Mouse (Mus musculus) midbrain, embryonic 15.5 days (tissue): ENCODE data around the gene Eomes. TPM values are rescaled to one million over a fixed set of nuclear protein-coding genes. Genes with fewer than 3 reads are reported as not detected.
A peak's percentile ranks its signal among the peaks of the same experiment; 100 is the strongest.

Source experiments
- ATAC-seq: fragments of 200-750 bp; cut with Nextera tagmentation; replicated peaks from 2 replicates; pipeline ENCODE4 v1.8.0; 2017; ENCODE audit warnings: moderate TSS enrichment
- H3K27ac ChIP-seq: fragments of 300-500 bp; sonication (generic); 2 replicates; pipeline ENCODE4 v1.5.1; 2015; ENCODE audit warnings: mild to moderate bottlenecking, inconsistent platforms
- H3K27me3 ChIP-seq: fragments of 300-500 bp; sonication (generic); replicated peaks from 2 replicates; pipeline ENCODE4 v1.6.1; 2015; ENCODE audit warnings: inconsistent platforms
- H3K36me3 ChIP-seq: fragments of 300-500 bp; sonication (generic); replicated peaks from 2 replicates; pipeline ENCODE4 v1.6.1; 2015; ENCODE audit warnings: inconsistent platforms
- H3K4me1 ChIP-seq: fragments of 300-500 bp; sonication (generic); 2 replicates; pipeline ENCODE4 v1.6.1; 2015; ENCODE audit warnings: inconsistent platforms
- H3K4me2 ChIP-seq: fragments of 300-500 bp; sonication (generic); 2 replicates; pipeline ENCODE4 v1.6.1; 2015; ENCODE audit warnings: inconsistent platforms, mild to moderate bottlenecking, moderate library complexity
- H3K4me3 ChIP-seq: fragments of 300-500 bp; sonication (generic); 2 replicates; pipeline ENCODE4 v1.5.1; 2015; ENCODE audit warnings: mild to moderate bottlenecking, inconsistent platforms
- H3K9ac ChIP-seq: fragments of 300-500 bp; sonication (generic); 2 replicates; pipeline ENCODE4 v1.6.1; 2015; ENCODE audit warnings: mild to moderate bottlenecking, inconsistent platforms
- H3K9me3 ChIP-seq: fragments of 300-500 bp; sonication (generic); 2 replicates; pipeline ENCODE4 v1.6.1; 2016; ENCODE audit warnings: inconsistent platforms
- WGBS: fragments of 180-500 bp; shearing (Covaris S2); methylation state at CpG from one replicate; pipeline ENCODE4 v1.1.7; 2015; ENCODE audit warnings: mixed read lengths; 5-methylcytosine and 5-hydroxymethylcytosine counted together
- polyA plus RNA-seq: library from polyadenylated mRNA; unstranded; fragments of >200 nt; fragmentation: Nextera tagmentation; extraction: Ambion mirVana; gene quantifications from 2 replicates; pipeline ENCODE4 v1.2.1, GENCODE M21; 2015

Eomes gene
- 1.6 and 3.0 TPM in 2 replicates for polyA plus RNA-seq

DNA sequence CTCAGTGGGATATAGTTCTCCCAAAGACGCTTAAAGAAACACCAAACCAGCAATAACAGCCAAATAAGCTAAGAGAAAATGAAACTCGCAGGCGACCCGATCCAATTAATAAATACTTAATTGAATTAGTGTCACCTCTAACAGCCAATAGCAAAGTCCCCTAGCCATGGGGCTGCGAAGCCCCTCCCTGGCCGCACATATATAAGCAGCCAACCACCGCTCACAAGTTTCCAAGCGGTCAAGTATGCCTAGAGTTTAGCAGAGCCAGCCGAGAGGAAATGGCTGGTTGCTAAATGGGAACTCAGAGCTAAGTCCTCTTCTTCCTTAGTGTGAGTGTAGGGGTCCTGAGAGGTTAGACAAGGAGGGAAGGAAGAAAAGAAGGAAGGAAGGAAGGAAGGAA lies at the start of gene Eomes:
Gene Eomes (plus strand): TSS at position 252 of the 400 bp plus-strand sequence.
- no peak for ATAC-seq
- Histone ChIP-seq H3K4me1 (peaks cover 32% of the 10 kb centered on the region), H3K4me3 (peak within 1 kb of the TSS; percentile 33), H3K9me3 (no peaks in the 10 kb centered on the region), H3K9ac (no peak within 1 kb of the TSS; the same call in 1 of the 2 replicates), H3K27me3 (peaks cover 64% of the 10 kb centered on the region), H3K4me2 (peak within 1 kb of the TSS; percentile 52), H3K36me3 (no peaks in the 10 kb centered on the region), H3K27ac (no peak within 1 kb of the TSS)
- WGBS: under 1% methylated on average over 9 of the region's 9 CpGs

GRCm38 (mm10) chr9:118444809-118445208 lies 33.2 kb upstream of the Eomes start:
- no peak overlapping the region for H3K9ac ChIP-seq
- H3K9me3 ChIP-seq: no peaks in the 10 kb centered on the region
- H3K4me1 ChIP-seq: 0 out of 2 replicates have a peak, but pooled peaks cover 2% of the 10 kb centered on the region
- H3K27ac ChIP-seq: no peak overlapping the region
- H3K36me3 ChIP-seq: no peaks in the 10 kb centered on the region
- H3K4me3 ChIP-seq: no peak overlapping the region
- H3K4me2 ChIP-seq: no peak overlapping the region
- WGBS: 35% methylated on average over 9 of the region's 9 CpGs
- ATAC-seq: no peak
- H3K27me3 ChIP-seq: no peaks in the 10 kb centered on the region

GRCm38 (mm10) chr9:118449336-118449735 lies 28.7 kb upstream of the Eomes start:
- H3K4me1 ChIP-seq: 0 out of 2 replicates have a peak, but pooled peaks cover 6% of the 10 kb centered on the region
- no peaks in the 10 kb centered on the region for H3K9me3 ChIP-seq
- no peaks in the 10 kb centered on the region for H3K27me3 ChIP-seq
- no peak overlapping the region for H3K27ac ChIP-seq
- no peaks in the 10 kb centered on the region for H3K36me3 ChIP-seq
- no peak overlapping the region for H3K9ac ChIP-seq
- no peak overlapping the region for H3K4me2 ChIP-seq
- WGBS: 91% methylated on average over 8 of the region's 8 CpGs
- H3K4me3 ChIP-seq: no peak overlapping the region
- ATAC-seq: no peak

DNA sequence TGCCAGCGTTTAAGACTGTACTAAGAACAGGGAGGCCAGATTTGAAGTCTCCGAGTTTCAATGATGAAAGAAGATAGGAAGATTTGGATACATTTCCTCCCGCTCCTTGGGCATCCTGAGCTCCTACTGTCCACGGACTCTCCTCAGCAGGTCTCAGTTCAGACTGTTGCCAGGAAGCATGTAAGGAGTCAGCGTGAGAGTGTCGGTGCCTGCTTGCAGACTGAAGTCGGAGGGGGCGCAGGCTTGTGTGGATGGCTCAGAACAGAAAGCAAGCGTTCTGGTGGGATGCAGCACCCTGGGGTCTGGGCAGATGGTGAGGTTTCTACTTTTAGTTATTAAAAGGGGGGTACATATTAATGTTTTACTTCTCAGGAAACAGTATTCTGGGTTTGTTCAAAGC lies 24.6 kb upstream of the Eomes start:
- Histone ChIP-seq H3K27me3 (no peaks in the 10 kb centered on the region), H3K36me3 (no peaks in the 10 kb centered on the region), H3K9ac (no peak overlapping the region), H3K4me1 (0 out of 2 replicates have a peak, but pooled peaks cover 4% of the 10 kb centered on the region), H3K4me2 (no peak overlapping the region), H3K9me3 (no peaks in the 10 kb centered on the region), H3K27ac (no peak overlapping the region), H3K4me3 (no peak overlapping the region)
- 49% methylated on average over 9 of the region's 9 CpGs for WGBS
- no peak for ATAC-seq

- Histone ChIP-seq H3K4me2 (no peak overlapping the region), H3K27me3 (no peaks in the 10 kb centered on the region), H3K4me3 (no peak overlapping the region), H3K27ac (no peak overlapping the region), H3K9me3 (no peaks in the 10 kb centered on the region), H3K36me3 (no peaks in the 10 kb centered on the region), H3K4me1 (0 out of 2 replicates have a peak, but pooled peaks cover 4% of the 10 kb centered on the region), H3K9ac (no peak overlapping the region)
- no peak for ATAC-seq
- 62% methylated on average over 9 of the region's 9 CpGs for WGBS
These were observed 22.7 kb upstream of the Eomes start for GRCm38 (mm10) chr9:118455188-118455845.

- Histone ChIP-seq H3K27me3 (no peaks in the 10 kb centered on the region), H3K9me3 (no peaks in the 10 kb centered on the region), H3K36me3 (no peaks in the 10 kb centered on the region), H3K9ac (no peak overlapping the region), H3K4me3 (no peak overlapping the region), H3K4me1 (0 out of 2 replicates have a peak, but pooled peaks cover 4% of the 10 kb centered on the region), H3K27ac (no peak overlapping the region), H3K4me2 (no peak overlapping the region)
- no peak for ATAC-seq
- 47% methylated on average over 6 of the region's 6 CpGs for WGBS
These were observed 21.6 kb upstream of the Eomes start for GRCm38 (mm10) chr9:118456405-118456804.

- WGBS: 20% methylated on average over 5 of the region's 5 CpGs
- H3K9ac ChIP-seq: no peak overlapping the region
- H3K27ac ChIP-seq: no peak overlapping the region
- no peak for ATAC-seq
- no peaks in the 10 kb centered on the region for H3K36me3 ChIP-seq
- H3K9me3 ChIP-seq: no peaks in the 10 kb centered on the region
- H3K4me3 ChIP-seq: no peak overlapping the region
- 0 out of 2 replicates have a peak, but pooled peaks cover 4% of the 10 kb centered on the region for H3K4me1 ChIP-seq
- no peak overlapping the region for H3K4me2 ChIP-seq
- H3K27me3 ChIP-seq: no peaks in the 10 kb centered on the region
These were observed 20.0 kb upstream of the Eomes start for GRCm38 (mm10) chr9:118458039-118458438.

- Histone ChIP-seq H3K9ac (no peak overlapping the region), H3K4me2 (no peak overlapping the region), H3K36me3 (no peaks in the 10 kb centered on the region), H3K4me1 (peaks cover 8% of the 10 kb centered on the region; the same call in 1 of the 2 replicates), H3K27ac (no peak overlapping the region), H3K9me3 (no peaks in the 10 kb centered on the region), H3K4me3 (no peak overlapping the region), H3K27me3 (peaks cover 19% of the 10 kb centered on the region)
- WGBS: 76% methylated on average over 1 of the region's 1 CpGs
- no peak for ATAC-seq
These were observed 14.0 kb upstream of the Eomes start for GRCm38 (mm10) chr9:118464031-118464430.

GRCm38 (mm10) chr9:118468301-118468700 lies 9.7 kb upstream of the Eomes start:
- Histone ChIP-seq H3K9ac (no peak overlapping the region), H3K4me2 (0 out of 2 replicates have a peak overlapping the region, but pooled peaks have one; percentile 11), H3K4me3 (no peak overlapping the region), H3K9me3 (no peaks in the 10 kb centered on the region), H3K36me3 (no peaks in the 10 kb centered on the region), H3K4me1 (peaks cover 11% of the 10 kb centered on the region; the same call in 1 of the 2 replicates), H3K27ac (no peak overlapping the region), H3K27me3 (peaks cover 55% of the 10 kb centered on the region)
- 3% methylated on average over 14 of the region's 14 CpGs for WGBS
- ATAC-seq: no peak

GRCm38 (mm10) chr9:118469272-118469671 lies 8.7 kb upstream of the Eomes start:
- no peaks in the 10 kb centered on the region for H3K9me3 ChIP-seq
- H3K4me3 ChIP-seq: no peak overlapping the region
- no peak for ATAC-seq
- no peak overlapping the region for H3K27ac ChIP-seq
- H3K27me3 ChIP-seq: peaks cover 56% of the 10 kb centered on the region
- H3K36me3 ChIP-seq: no peaks in the 10 kb centered on the region
- H3K9ac ChIP-seq: no peak overlapping the region
- H3K4me1 ChIP-seq: peaks cover 11% of the 10 kb centered on the region; the same call in 1 of the 2 replicates
- H3K4me2 ChIP-seq: no peak overlapping the region
- WGBS: 13% methylated on average over 16 of the region's 16 CpGs

- Histone ChIP-seq H3K27ac (no peak overlapping the region), H3K36me3 (no peaks in the 10 kb centered on the region), H3K4me2 (no peak overlapping the region), H3K9ac (no peak overlapping the region), H3K4me3 (no peak overlapping the region), H3K4me1 (peaks cover 13% of the 10 kb centered on the region; the same call in 1 of the 2 replicates), H3K9me3 (no peaks in the 10 kb centered on the region), H3K27me3 (peaks cover 65% of the 10 kb centered on the region)
- no peak for ATAC-seq
- 17% methylated on average over 3 of the region's 3 CpGs for WGBS
These were observed 6.7 kb upstream of the Eomes start for GRCm38 (mm10) chr9:118471296-118471695.

DNA sequence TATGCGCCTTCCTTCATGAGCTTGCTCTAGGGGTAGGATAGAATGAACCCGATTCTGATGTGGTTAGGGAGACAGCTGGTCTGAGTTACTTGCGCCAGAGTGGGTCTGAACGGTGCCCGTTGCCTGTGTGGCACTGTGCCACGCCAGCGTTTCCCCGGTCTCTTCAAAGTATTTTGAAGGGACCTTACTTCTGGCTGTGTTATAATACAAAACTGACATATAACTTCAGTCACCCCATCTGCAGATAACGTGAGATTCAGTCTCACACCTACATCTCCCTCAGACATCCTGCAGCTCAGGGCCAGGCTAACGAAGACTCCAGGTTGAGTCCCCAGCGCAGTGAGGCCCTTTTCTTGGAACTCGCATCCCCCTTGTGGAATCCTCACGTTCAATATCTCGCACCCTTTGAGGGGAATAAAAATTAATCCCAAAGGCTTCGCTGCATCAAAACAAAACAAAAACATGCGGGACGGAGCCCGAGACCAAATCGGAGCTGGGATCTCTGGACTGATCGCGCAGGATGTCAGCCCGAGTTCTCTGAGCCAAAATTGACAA lies 1.7 kb upstream of the Eomes start:
- no peak overlapping the region for H3K27ac ChIP-seq
- H3K4me1 ChIP-seq: peaks cover 32% of the 10 kb centered on the region
- peaks cover 60% of the 10 kb centered on the region for H3K27me3 ChIP-seq
- 0 out of 2 replicates have a peak overlapping the region, but pooled peaks have one; percentile 11 for H3K4me3 ChIP-seq
- H3K9me3 ChIP-seq: no peaks in the 10 kb centered on the region
- 1% methylated on average over 22 of the region's 22 CpGs for WGBS
- no peak overlapping the region for H3K9ac ChIP-seq
- peak overlapping the region; percentile 52 for H3K4me2 ChIP-seq
- no peaks in the 10 kb centered on the region for H3K36me3 ChIP-seq
- no peak for ATAC-seq
